ENCODE assay signal across 11 mouse cellular contexts in genomic region chr2:166382180-166382579, GRCm38 (mm10).
"Had no signal": no experiment of that assay in that cellular context is flagged by ENCODE, and none has a peak within 500 bp of the region (broad histone marks: within the 10 kb centered on the region; RNA-seq: fewer than 3 reads in every experiment).

No protein-coding gene starts in this region.

- DNase-seq: kidney, adult 11 months; layer of hippocampus, adult 9-11 months; layer of hippocampus, postnatal 36 days; lung, adult 2 months; lung, postnatal 4 days; right cerebral cortex, postnatal 14 days had no signal

- H3K4me1 ChIP-seq: liver, embryonic 15.5 days; megakaryocyte, embryonic 14.5 days had no signal

- H3K27me3 ChIP-seq: liver, embryonic 15.5 days had no signal

- H3K27ac ChIP-seq: liver, embryonic 15.5 days; midbrain, embryonic 12.5 days had no signal

- H3K4me2 ChIP-seq: liver, embryonic 11.5 days; liver, embryonic 15.5 days; midbrain, embryonic 12.5 days had no signal

- H3K9me3 ChIP-seq: liver, embryonic 15.5 days; megakaryocyte, embryonic 14.5 days; midbrain, embryonic 12.5 days had no signal

- ATAC-seq: lung, postnatal 0 days had no signal

- H3K36me3 ChIP-seq: liver, embryonic 15.5 days; midbrain, embryonic 12.5 days had no signal

- H3K4me3 ChIP-seq: liver, embryonic 15.5 days; megakaryocyte, embryonic 14.5 days; midbrain, embryonic 12.5 days had no signal

- H3K9ac ChIP-seq: liver, embryonic 15.5 days; midbrain, embryonic 12.5 days had no signal
